Mouse (Mus musculus) ES-E14 (cell line): ENCODE data around the gene Btd. TPM values are rescaled to one million over a fixed set of nuclear protein-coding genes. Genes with fewer than 3 reads are reported as not detected.

Experiments used
- DNase-seq: peaks from one replicate; pipeline ENCODE4 v3.0.0-alpha.2; 2013; ENCODE audit warnings: low read depth, low spot score
- H3K27ac ChIP-seq: 2 replicates; pipeline ENCODE4 v1.5.1; 2012; ENCODE audit warnings: low read depth, mild to moderate bottlenecking, low read length, moderate library complexity, mixed read lengths; ENCODE audit not compliant: poor library complexity, insufficient read depth, severe bottlenecking
- H3K36me3 ChIP-seq: 2 replicates; pipeline ENCODE4 v1.6.1; 2012; ENCODE audit warnings: mild to moderate bottlenecking, low read length, moderate library complexity, mixed read lengths; ENCODE audit not compliant: control insufficient read depth, poor library complexity, insufficient read depth, severe bottlenecking
- H3K4me1 ChIP-seq, 2 experiments: fragments of 150-350 bp in 1 of 2; sonication (generic) in 1 of 2; 2 replicates each; pipeline ENCODE4 v1.6.1; 2012; ENCODE audit warnings: low read length in 2 of 2, mild to moderate bottlenecking in 1 of 2, mixed read lengths in 1 of 2; ENCODE audit not compliant: control insufficient read depth in 2 of 2, insufficient read depth in 2 of 2, poor library complexity in 1 of 2
- H3K4me3 ChIP-seq, 2 experiments: fragments of 150-350 bp in 1 of 2; sonication (generic) in 1 of 2; 2 replicates each; pipeline ENCODE4 v1.5.1; 2012; ENCODE audit warnings: low read length in 2 of 2, low read depth in 1 of 2, mild to moderate bottlenecking in 1 of 2, mixed read lengths in 1 of 2; ENCODE audit not compliant: insufficient read depth in 1 of 2, poor library complexity in 1 of 2, severe bottlenecking in 1 of 2
- H3K9ac ChIP-seq: 2 replicates; pipeline ENCODE4 v1.6.1; 2012; ENCODE audit warnings: low read depth, mild to moderate bottlenecking, low read length, mixed read lengths; ENCODE audit not compliant: poor library complexity, insufficient read depth, severe bottlenecking
- H3K9me3 ChIP-seq: fragments of 150-350 bp; sonication (generic); 2 replicates; pipeline ENCODE4 v1.6.1; 2012; ENCODE audit warnings: low read depth, mild to moderate bottlenecking, low read length; ENCODE audit not compliant: control insufficient read depth, insufficient read depth
- CHD2 ChIP-seq: IDR thresholded peaks from 2 replicates; pipeline ENCODE4 v1.6.1; 2014; ENCODE audit warnings: mild to moderate bottlenecking, low read depth, low read length, inconsistent platforms
- HCFC1 ChIP-seq: IDR thresholded peaks from 2 replicates; pipeline ENCODE4 v1.6.1; 2012; ENCODE audit warnings: low read length, inconsistent platforms, borderline replicate concordance; ENCODE audit not compliant: insufficient read depth
- MAFK ChIP-seq: IDR thresholded peaks from 2 replicates; pipeline ENCODE4 v1.6.1; 2014; ENCODE audit warnings: mild to moderate bottlenecking, low read depth, low read length, inconsistent platforms; ENCODE audit not compliant: insufficient read depth
- ZC3H11A ChIP-seq: IDR thresholded peaks from 2 replicates; pipeline ENCODE4 v1.6.1; 2012; ENCODE audit warnings: low read depth, mild to moderate bottlenecking, inconsistent platforms, low read length, borderline replicate concordance
- ZNF384 ChIP-seq: IDR thresholded peaks from 2 replicates; pipeline ENCODE4 v1.6.1; 2012; ENCODE audit warnings: low read depth, low read length, inconsistent platforms
- in situ Hi-C, 2 experiments: fragments of 600-800 bp; cut with MboI; formaldehyde crosslinking; loops; one replicate each; pipeline ENCODE4 v1.15.1; 2025; ENCODE audit warnings: low sequenced_read_pairs in 2 of 2, inconsistent platforms in 1 of 2; ENCODE audit not compliant: unreplicated experiment in 2 of 2
- total RNA-seq: library from RNA; depleted of rRNA; stranded (reverse); fragments of 300-350 nt; gene quantifications from 2 replicates; pipeline ENCODE4 v1.2.3, GENCODE M21; 2012

Gene Btd
- total RNA-seq, 1 experiment = 8.1 TPM

DNA sequence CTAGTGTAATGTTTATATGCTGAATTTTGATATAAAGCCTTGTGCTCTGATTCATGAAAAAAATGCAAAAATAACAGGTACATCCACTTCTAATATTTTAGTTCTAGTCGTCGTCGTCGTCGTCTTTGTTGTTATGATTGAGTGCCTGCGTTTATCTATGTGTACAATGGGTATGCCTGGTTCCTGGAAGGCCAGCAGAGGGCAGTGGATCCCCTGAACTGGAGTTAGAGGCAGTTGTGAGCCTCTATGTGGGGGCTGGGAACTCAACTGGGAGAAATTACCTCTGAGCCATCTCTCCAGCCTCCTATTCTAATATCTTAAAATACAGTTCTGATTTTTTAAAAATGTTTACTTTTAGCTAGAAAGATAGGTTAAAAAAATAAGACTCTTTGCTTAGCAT lies 35.3 kb upstream of the Btd start:
- H3K4me1 ChIP-seq = no peaks in the 10 kb centered on the region
- in situ Hi-C loops = no loop called here
- H3K36me3 ChIP-seq = no peaks in the 10 kb centered on the region
- no peak overlapping the region for H3K9ac ChIP-seq
- no peak overlapping the region for H3K4me3 ChIP-seq
- H3K9me3 ChIP-seq = no peaks in the 10 kb centered on the region
- no peak overlapping the region for H3K27ac ChIP-seq
- peak; percentile 24 for DNase-seq
- TF ChIP-seq MAFK (no peak), HCFC1 (no peak), ZNF384 (no peak), CHD2 (no peak), ZC3H11A (no peak)

DNA sequence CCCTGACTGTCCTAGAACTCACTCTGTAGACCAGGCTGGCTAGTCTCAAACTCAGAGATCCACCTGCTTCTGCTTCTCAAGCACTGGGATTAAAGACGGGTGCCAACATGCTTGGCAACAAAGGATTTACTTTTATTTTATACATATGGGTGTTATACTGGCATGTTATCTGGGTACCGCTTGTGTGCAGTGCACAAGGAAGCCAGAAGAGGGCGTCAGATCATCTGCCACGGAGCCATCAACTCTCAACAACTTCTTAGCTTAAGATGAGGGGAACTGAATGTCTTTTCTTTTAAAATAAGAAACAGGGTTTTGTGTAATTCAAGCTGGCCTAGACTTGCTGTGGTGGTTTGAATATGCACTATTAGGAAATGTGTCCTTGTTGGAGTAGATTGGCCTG lies 28.8 kb upstream of the Btd start:
- Histone ChIP-seq H3K9me3 (no peaks in the 10 kb centered on the region), H3K36me3 (no peaks in the 10 kb centered on the region), H3K9ac (no peak overlapping the region; the same call in 1 of the 2 replicates), H3K4me1 (no peaks in the 10 kb centered on the region), H3K27ac (no peak overlapping the region), H3K4me3 (no peak overlapping the region)
- in situ Hi-C loops = no loop called here
- TF ChIP-seq CHD2 (no peak), ZC3H11A (no peak), ZNF384 (no peak), HCFC1 (no peak), MAFK (no peak)
- DNase-seq = no peak

DNA sequence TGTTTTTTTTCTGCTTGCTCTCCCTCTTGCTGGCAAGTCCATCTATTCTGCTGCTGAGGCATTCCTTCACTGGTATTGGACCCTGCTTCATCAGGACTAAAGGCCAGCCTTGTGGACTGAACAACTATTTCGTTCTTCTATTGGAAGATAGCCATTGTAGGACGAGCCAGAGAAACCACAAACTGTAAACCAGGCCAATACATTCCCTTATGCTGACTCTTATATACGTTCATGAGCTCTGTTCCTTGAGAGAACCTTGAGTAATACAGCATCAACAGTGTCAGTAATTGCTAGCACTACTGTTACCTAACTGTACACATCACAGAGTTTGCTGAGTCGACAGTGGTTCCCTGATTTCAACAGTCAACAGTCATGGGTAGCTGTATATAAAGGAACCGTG lies 27.2 kb upstream of the Btd start:
- Histone ChIP-seq H3K4me3 (no peak overlapping the region), H3K9ac (no peak overlapping the region), H3K4me1 (no peaks in the 10 kb centered on the region), H3K27ac (no peak overlapping the region), H3K36me3 (no peaks in the 10 kb centered on the region), H3K9me3 (no peaks in the 10 kb centered on the region)
- DNase-seq = no peak
- in situ Hi-C loops = no loop called here
- TF ChIP-seq ZNF384 (no peak), MAFK (no peak), CHD2 (no peak), HCFC1 (no peak)

DNA sequence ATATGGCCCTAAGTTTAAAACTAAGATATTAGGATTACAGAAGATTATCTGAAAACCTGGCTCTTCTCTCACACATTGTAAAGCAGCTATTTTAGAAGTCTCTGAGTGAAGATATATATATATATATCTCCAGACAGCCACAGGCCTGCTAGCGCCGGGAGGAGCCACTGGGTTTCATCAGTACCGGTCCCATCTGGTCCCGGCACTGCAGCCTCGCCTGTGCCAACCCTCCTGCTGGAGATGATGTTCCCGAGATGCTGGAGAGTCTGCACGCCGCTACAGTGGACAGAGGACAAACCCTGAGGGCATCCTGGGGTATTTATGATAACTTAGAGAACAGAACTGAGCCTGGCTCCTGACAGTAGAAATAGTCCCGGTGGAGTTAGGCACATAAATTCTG lies 23.6 kb upstream of the Btd start:
- no peak overlapping the region for H3K27ac ChIP-seq
- no peak overlapping the region for H3K4me3 ChIP-seq
- H3K9me3 ChIP-seq = no peaks in the 10 kb centered on the region
- TF ChIP-seq ZNF384 = no peak
- TF ChIP-seq MAFK = no peak
- TF ChIP-seq HCFC1 = no peak
- TF ChIP-seq ZC3H11A = no peak
- no peaks in the 10 kb centered on the region for H3K36me3 ChIP-seq
- H3K9ac ChIP-seq = no peak overlapping the region
- in situ Hi-C loops = no loop called here
- no peak for DNase-seq
- H3K4me1 ChIP-seq = no peaks in the 10 kb centered on the region

DNA sequence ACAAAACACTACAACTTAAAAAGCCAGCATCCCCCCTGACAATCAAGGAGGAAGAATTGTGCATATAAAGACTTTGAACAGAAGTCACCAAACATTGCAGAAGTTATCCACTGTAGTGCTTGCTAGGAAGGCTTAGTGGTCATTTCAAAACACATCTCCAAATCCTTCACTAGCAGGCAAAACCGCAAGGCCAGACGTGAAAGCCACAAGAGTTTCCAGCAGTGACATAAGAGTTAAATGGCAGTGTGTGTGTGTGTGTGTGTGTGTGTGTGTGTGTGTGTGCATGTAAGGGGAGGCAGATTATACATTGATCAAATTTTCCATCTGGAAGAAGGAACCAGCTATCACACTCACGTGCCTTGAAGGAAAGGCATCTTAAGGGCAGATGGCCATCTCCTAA lies 22.8 kb upstream of the Btd start:
- no peak overlapping the region for H3K9ac ChIP-seq
- no peaks in the 10 kb centered on the region for H3K36me3 ChIP-seq
- in situ Hi-C loops = no loop called here
- no peaks in the 10 kb centered on the region for H3K4me1 ChIP-seq
- no peak for TF ChIP-seq ZNF384
- no peak for TF ChIP-seq CHD2
- no peak for TF ChIP-seq ZC3H11A
- no peak for TF ChIP-seq HCFC1
- TF ChIP-seq MAFK = no peak
- H3K4me3 ChIP-seq = no peak overlapping the region
- H3K9me3 ChIP-seq = no peaks in the 10 kb centered on the region
- H3K27ac ChIP-seq = no peak overlapping the region
- DNase-seq = no peak
